Mouse (Mus musculus): Measurements from ENCODE around the gene Hdgfl2. TPM values are rescaled to one million over a fixed set of nuclear protein-coding genes. Genes with fewer than 3 reads are reported as not detected.
A peak's percentile ranks its signal among the peaks of the same experiment; 100 is the strongest.

Hdgfl2 gene
- polyA plus RNA-seq, 1 experiment from 2014 or later: 145 TPM

- no peak for ATAC-seq (ENCODE audit: low FRiP score, low read depth)
- 46% methylated on average over 59 of the region's 59 CpGs for WGBS
- H3K4me3 ChIP-seq: no peak overlapping the region
- peaks cover 57% of the 10 kb centered on the region for H3K27me3 ChIP-seq
- H3K4me2 ChIP-seq: peak overlapping the region; percentile 46
- peaks cover 12% of the 10 kb centered on the region; the same call in 1 of the 2 replicates for H3K4me1 ChIP-seq (replicated peaks)
- H3K27ac ChIP-seq (replicated peaks): no peak overlapping the region
- peaks cover 10% of the 10 kb centered on the region; the same call in 1 of the 2 replicates for H3K9me3 ChIP-seq
- H3K36me3 ChIP-seq: peaks cover 49% of the 10 kb centered on the region
- no peak overlapping the region for H3K9ac ChIP-seq
Observed at GRCm38 (mm10) chr17:56123681-56124340, 44.4 kb downstream of the Hdgfl2 start.

DNA sequence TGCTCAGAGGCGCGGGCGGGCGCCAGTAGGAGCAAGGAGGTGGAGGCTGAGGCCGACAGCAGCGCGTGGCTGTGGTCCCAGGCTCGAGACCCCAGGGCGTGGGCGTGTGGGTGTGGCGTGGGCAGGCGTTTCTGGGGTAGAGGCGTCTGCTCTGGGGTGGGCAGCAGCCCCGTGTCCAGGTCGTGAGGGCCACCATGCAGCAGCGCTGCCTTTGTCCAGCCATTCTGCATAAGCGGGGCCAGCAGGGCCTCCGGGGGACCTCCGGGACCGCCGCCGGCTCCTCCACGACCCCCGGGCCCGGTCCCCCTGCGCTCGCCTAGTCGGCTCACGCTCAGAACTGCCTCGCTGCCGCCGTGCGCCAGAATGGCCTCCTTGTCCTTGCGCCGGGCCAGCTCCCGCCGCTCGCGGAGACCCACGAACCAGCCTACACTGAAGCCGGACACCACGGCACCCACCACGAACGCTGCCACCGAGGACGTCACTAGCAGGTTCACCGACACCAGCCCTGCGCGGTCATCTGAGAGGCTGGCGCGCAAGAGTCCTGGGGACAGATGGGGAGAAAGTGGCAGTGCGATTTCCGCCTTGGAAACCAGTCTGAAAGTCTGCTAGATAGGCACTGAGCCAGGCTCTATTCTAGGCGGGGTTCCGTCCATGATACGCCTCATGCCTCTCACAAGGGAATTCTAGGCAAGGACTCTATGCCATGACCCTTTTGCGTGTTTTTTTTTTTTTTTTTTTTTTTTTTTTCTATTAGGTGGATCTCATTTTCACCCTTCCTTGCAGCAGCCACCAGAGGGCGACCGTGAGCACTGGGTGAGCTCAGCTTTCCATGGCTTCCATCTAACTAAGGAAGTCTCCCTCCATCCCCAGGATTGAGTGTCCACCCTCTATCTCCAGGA is 45.2 kb downstream of the Hdgfl2 start:
- Histone ChIP-seq H3K4me3 (peak overlapping the region; percentile 9; the same call in 1 of the 2 replicates), H3K4me1 (replicated peaks) (peaks cover 11% of the 10 kb centered on the region; the same call in 1 of the 2 replicates), H3K9ac (no peak overlapping the region), H3K4me2 (peak overlapping the region; percentile 46), H3K27ac (replicated peaks) (no peak overlapping the region), H3K36me3 (peaks cover 57% of the 10 kb centered on the region), H3K27me3 (peaks cover 50% of the 10 kb centered on the region), H3K9me3 (peaks cover 10% of the 10 kb centered on the region; the same call in 1 of the 2 replicates)
- ATAC-seq (ENCODE audit: low FRiP score, low read depth): no peak
- 12% methylated on average over 52 of the region's 59 CpGs for WGBS

GRCm38 (mm10) chr17:56125276-56125630 is 45.8 kb downstream of the Hdgfl2 start:
- 86% methylated on average over 4 of the region's 4 CpGs for WGBS
- no peak overlapping the region for H3K27ac ChIP-seq (replicated peaks)
- peaks cover 5% of the 10 kb centered on the region; the same call in 1 of the 2 replicates for H3K4me1 ChIP-seq (replicated peaks)
- H3K4me3 ChIP-seq: no peak overlapping the region
- ATAC-seq (ENCODE audit: low FRiP score, low read depth): no peak
- H3K9me3 ChIP-seq: peaks cover 10% of the 10 kb centered on the region; the same call in 1 of the 2 replicates
- H3K4me2 ChIP-seq: no peak overlapping the region
- peaks cover 63% of the 10 kb centered on the region for H3K36me3 ChIP-seq
- no peak overlapping the region for H3K9ac ChIP-seq
- H3K27me3 ChIP-seq: peaks cover 45% of the 10 kb centered on the region

GRCm38 (mm10) chr17:56126175-56126574 is 46.7 kb downstream of the Hdgfl2 start:
- Histone ChIP-seq H3K4me1 (replicated peaks) (no peaks in the 10 kb centered on the region), H3K27me3 (peaks cover 36% of the 10 kb centered on the region), H3K36me3 (peaks cover 72% of the 10 kb centered on the region), H3K27ac (replicated peaks) (no peak overlapping the region), H3K4me2 (no peak overlapping the region), H3K4me3 (no peak overlapping the region), H3K9me3 (peaks cover 10% of the 10 kb centered on the region; the same call in 1 of the 2 replicates), H3K9ac (no peak overlapping the region)
- ATAC-seq (ENCODE audit: low FRiP score, low read depth): no peak
- 77% methylated on average over 11 of the region's 11 CpGs for WGBS

DNA sequence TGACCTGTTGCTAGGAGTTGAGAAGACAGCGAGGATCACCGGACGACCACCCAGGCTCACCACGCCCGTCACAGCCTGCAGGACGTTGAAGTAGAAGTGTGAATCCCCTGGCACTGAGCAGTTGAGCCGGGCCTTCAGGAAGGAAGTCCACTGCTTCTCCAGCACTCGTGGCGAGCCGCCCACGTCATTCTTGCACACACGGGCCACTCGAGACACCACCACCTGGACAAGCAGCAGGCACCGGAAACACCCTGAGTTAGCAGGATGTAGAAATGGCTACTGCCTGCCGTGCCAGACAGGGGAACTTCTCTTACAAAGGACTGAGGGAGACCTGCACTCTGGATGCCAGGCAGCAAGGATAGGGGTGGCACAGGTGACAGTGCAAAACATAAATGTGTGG is 48.8 kb downstream of the Hdgfl2 start:
- H3K9ac ChIP-seq: no peak overlapping the region

DNA sequence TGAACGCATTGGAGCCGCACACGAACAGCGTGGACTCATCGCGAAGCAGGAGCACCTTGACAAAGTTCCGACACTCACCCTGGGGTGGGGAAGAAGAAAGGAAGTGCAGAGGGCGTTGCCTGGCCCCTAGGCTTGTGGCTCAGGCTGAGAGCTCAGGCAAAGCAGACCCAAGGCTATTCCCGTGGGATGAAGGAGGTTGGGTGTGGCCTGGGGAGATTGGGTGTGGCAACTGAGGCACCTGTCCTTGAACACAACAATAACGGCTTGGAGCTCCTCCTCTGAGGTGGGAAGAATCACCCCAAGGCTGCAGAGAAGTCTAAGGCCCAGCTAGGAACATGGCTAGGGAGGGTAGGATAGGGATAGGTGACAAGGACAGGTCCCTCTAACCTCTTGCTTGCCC is 51.7 kb downstream of the Hdgfl2 start:
- Histone ChIP-seq H3K4me1 (replicated peaks) (peaks cover 22% of the 10 kb centered on the region), H3K9me3 (no peaks in the 10 kb centered on the region), H3K4me2 (no peak overlapping the region), H3K9ac (no peak overlapping the region), H3K36me3 (peaks cover 47% of the 10 kb centered on the region), H3K27ac (replicated peaks) (no peak overlapping the region), H3K27me3 (no peaks in the 10 kb centered on the region), H3K4me3 (no peak overlapping the region)
- 92% methylated on average over 10 of the region's 10 CpGs for WGBS
- ATAC-seq (ENCODE audit: low FRiP score, low read depth): no peak

More for the DNA sequence above, 48.8 kb downstream of the Hdgfl2 start:
- Histone ChIP-seq H3K27ac (replicated peaks) (no peak overlapping the region), H3K4me2 (no peak overlapping the region), H3K36me3 (peaks cover 65% of the 10 kb centered on the region), H3K4me3 (no peak overlapping the region), H3K27me3 (peaks cover 16% of the 10 kb centered on the region), H3K4me1 (replicated peaks) (0 out of 2 replicates have a peak, but pooled peaks cover 3% of the 10 kb centered on the region), H3K9me3 (no peaks in the 10 kb centered on the region)
- ATAC-seq (ENCODE audit: low FRiP score, low read depth): no peak
- WGBS: 84% methylated on average over 15 of the region's 15 CpGs

DNA sequence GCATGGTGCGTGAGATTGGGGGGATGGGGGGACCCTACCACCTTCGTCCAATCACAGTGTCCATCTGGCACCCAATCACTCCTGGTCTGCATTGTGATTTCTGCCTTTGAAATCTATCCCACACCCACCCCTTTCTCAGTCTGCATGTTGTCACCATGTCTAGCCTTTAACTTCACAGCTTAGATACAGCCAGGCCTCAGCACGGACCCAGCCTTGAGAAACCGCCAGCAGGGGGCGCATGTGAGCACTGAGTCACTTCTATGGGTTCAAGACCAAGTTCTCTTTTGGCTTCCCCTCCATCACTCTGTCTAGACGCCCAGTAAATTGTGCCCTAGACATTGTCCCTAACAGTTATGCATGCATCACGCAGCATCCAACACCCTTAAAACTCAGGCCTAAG is 52.4 kb downstream of the Hdgfl2 start:
- Histone ChIP-seq H3K9ac (no peak overlapping the region), H3K36me3 (peaks cover 40% of the 10 kb centered on the region), H3K4me2 (no peak overlapping the region), H3K27me3 (no peaks in the 10 kb centered on the region), H3K4me1 (replicated peaks) (peaks cover 22% of the 10 kb centered on the region), H3K4me3 (no peak overlapping the region), H3K9me3 (no peaks in the 10 kb centered on the region), H3K27ac (replicated peaks) (no peak overlapping the region)
- no peak for ATAC-seq (ENCODE audit: low FRiP score, low read depth)
- 36% methylated on average over 7 of the region's 7 CpGs for WGBS

- no peak overlapping the region for H3K9ac ChIP-seq
- 4% methylated on average over 14 of the region's 14 CpGs for WGBS
- H3K9me3 ChIP-seq: no peaks in the 10 kb centered on the region
- H3K27me3 ChIP-seq: no peaks in the 10 kb centered on the region
- H3K4me3 ChIP-seq: no peak overlapping the region
- ATAC-seq (ENCODE audit: low FRiP score, low read depth): no peak
- H3K4me1 ChIP-seq (replicated peaks): peaks cover 31% of the 10 kb centered on the region
- no peak overlapping the region for H3K27ac ChIP-seq (replicated peaks)
- H3K36me3 ChIP-seq: peaks cover 32% of the 10 kb centered on the region
- no peak overlapping the region for H3K4me2 ChIP-seq
Observed at GRCm38 (mm10) chr17:56132661-56133060, 53.2 kb downstream of the Hdgfl2 start.

DNA sequence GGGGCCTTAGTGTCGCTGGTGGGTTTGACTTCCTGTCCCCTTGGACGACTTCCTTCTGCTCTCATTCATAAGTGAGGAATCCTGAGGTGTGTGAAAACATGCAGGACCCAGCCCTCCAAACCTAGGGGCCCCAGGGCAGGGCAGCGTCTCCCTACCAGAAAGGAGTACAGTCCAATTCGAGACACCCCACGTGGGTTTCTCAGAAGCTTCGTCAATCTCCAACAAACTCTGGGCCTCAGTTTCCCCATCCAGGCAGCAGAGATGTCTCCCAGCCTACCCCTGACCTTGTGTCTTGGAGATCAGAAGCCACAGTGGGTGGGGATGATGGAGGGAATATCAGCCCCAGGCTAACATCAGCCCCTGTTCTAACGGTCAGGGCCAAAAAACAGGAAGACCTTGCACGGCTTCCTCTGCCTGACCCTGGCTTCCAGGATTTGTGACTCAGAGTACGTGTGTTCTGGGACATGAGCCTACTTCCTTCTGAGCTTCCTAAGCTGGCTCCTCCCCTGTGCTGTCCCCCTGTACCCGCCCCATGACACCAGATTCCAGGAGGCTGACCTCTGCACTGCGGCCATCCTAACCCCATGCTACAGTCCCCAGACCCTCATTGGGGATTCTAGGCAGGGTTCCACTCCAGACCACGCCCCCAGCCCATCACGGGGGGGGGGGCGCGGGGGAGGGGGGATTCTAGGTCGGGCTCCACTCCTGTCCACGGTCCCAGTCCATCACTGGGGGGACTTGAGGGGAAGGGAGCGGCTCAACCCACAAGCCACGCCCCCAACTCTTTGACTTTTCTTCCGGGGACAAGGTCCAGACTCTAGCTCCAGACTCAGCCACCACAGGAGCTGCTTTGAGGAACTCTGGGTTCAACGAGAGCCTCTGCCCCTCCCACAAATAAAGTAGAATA is 54.3 kb downstream of the Hdgfl2 start:
- WGBS: 22% methylated on average over 20 of the region's 21 CpGs
- peak; percentile 28; the same call in 1 of the 2 replicates for ATAC-seq (ENCODE audit: low FRiP score, low read depth)
- peaks cover 41% of the 10 kb centered on the region for H3K4me1 ChIP-seq (replicated peaks)

DNA sequence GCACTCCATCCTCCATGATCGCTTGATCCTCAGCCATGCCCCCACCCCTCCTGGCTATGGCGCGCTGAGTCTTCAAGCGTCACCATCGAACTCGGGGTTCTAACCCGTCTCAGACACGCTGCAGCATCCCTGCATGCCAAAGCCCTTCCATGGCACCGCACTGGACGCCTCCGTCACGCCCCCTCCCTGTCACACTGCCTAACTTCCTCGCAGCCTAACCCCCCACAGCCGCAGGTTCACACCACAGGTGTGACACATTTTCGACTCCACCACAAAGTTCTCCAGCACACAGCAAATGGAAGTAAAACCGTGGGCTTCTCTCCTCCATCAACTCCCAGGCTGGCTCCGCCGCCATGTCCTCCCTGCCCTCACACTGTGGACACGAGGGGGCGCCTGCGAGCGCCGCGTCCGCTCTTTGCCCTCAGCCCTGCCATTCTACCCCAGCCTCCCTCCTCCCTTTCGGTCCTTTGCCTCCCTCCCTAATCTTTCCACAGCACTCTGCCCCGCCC is 55.1 kb downstream of the Hdgfl2 start:
- Histone ChIP-seq H3K4me1 (replicated peaks) (peaks cover 47% of the 10 kb centered on the region), H3K27me3 (no peaks in the 10 kb centered on the region), H3K9ac (no peak overlapping the region), H3K4me2 (peak overlapping the region; percentile 44), H3K36me3 (peaks cover 16% of the 10 kb centered on the region), H3K27ac (replicated peaks) (no peak overlapping the region), H3K4me3 (peak overlapping the region; percentile 15), H3K9me3 (no peaks in the 10 kb centered on the region)
- no peak for ATAC-seq (ENCODE audit: low FRiP score, low read depth)
- 2% methylated on average over 27 of the region's 27 CpGs for WGBS

More for the DNA sequence above, 54.3 kb downstream of the Hdgfl2 start:
- Histone ChIP-seq H3K36me3 (peaks cover 24% of the 10 kb centered on the region), H3K27me3 (no peaks in the 10 kb centered on the region), H3K9me3 (no peaks in the 10 kb centered on the region), H3K4me2 (peak overlapping the region; percentile 44), H3K27ac (replicated peaks) (0 out of 2 replicates have a peak overlapping the region, but pooled peaks have one; percentile 18), H3K4me3 (peak overlapping the region; percentile 15; the same call in 1 of the 2 replicates), H3K9ac (no peak overlapping the region)

DNA sequence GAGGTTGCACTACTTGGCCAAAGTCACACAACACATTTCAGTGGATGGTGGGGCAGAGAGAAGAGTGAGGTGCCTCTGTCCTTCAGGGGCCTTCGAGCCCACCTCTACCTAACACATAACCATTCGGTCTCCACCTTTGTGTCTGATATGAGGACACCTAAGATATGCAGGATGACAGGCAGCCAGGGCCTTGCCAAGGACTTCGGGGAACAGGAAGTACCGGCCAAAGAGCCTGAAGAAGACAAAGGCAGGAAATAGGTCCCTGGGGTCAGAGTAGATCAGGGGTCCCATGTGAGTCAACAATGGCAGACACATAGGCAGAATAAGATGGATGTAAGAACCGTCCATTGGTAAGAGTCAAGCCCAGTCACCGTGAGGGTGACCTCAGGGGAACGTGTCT is 57.1 kb downstream of the Hdgfl2 start:
- no peaks in the 10 kb centered on the region for H3K27me3 ChIP-seq

More for the DNA sequence above, 57.1 kb downstream of the Hdgfl2 start:
- WGBS: 89% methylated on average over 7 of the region's 7 CpGs
- ATAC-seq (ENCODE audit: low FRiP score, low read depth): no peak
- H3K4me3 ChIP-seq: no peak overlapping the region
- H3K36me3 ChIP-seq: no peaks in the 10 kb centered on the region
- no peak overlapping the region for H3K27ac ChIP-seq (replicated peaks)
- H3K4me1 ChIP-seq (replicated peaks): peaks cover 56% of the 10 kb centered on the region
- H3K9ac ChIP-seq: no peak overlapping the region
- no peak overlapping the region for H3K4me2 ChIP-seq
- no peaks in the 10 kb centered on the region for H3K9me3 ChIP-seq

All from hindbrain, embryonic 15.5 days (tissue).